Mouse (Mus musculus): ENCODE measurements around the gene Eya4.

- TF ChIP-seq POLR2A (IDR thresholded peaks at IDR 0.05; ENCODE audit: low read depth, low read length) (no peak), CTCF (IDR thresholded peaks at IDR 0.05; ENCODE audit: borderline replicate concordance, insufficient read depth, low read length) (no peak)
Observed at GRCm38 (mm10) chr10:23076691-23077385, 273.7 kb downstream of the Eya4 start.

All from embryonic fibroblast, embryonic 13.5 days (primary cell).